Mouse (Mus musculus): ENCODE results near the gene Gm7137. TPM values are rescaled to one million over a fixed set of nuclear protein-coding genes. Genes with fewer than 3 reads are reported as not detected.
"Not testable (repeated sequence)": the region's sequence is repeated elsewhere in the genome, so short reads cannot be mapped to it uniquely, and the experiment has no call there.

Gene Gm7137
- polyA plus RNA-seq, 1 experiment from 2014 or later = not detected

- no peak within 1 kb of the TSS for H3K27ac ChIP-seq
- WGBS = 41% methylated on average over 2 of the region's 2 CpGs
- no peaks in the 10 kb centered on the region for H3K9me3 ChIP-seq
- H3K4me2 ChIP-seq = no peak within 1 kb of the TSS
- no peaks in the 10 kb centered on the region for H3K36me3 ChIP-seq
- H3K4me1 ChIP-seq = no peaks in the 10 kb centered on the region
- H3K4me3 ChIP-seq = no peak within 1 kb of the TSS
- no peaks in the 10 kb centered on the region for H3K27me3 ChIP-seq
- no peak for ATAC-seq (ENCODE audit: borderline replicate concordance, extremely low read depth, low FRiP score, low TSS enrichment)
- no peak within 1 kb of the TSS for H3K9ac ChIP-seq
Measured at GRCm38 (mm10) chr10:77794976-77795375, 7.0 kb upstream of the Gm7137 start, which contains the start of gene Gm9639. Gene Gm9639 (minus strand): TSS chr10:77795076.

- no peak overlapping the region for H3K27ac ChIP-seq
- no peak overlapping the region for H3K4me2 ChIP-seq
- ATAC-seq (ENCODE audit: borderline replicate concordance, extremely low read depth, low FRiP score, low TSS enrichment) = no peak
- H3K4me3 ChIP-seq = no peak overlapping the region
- no peaks in the 10 kb centered on the region for H3K9me3 ChIP-seq
- H3K9ac ChIP-seq = no peak overlapping the region
- H3K4me1 ChIP-seq = no peaks in the 10 kb centered on the region
- 79% methylated on average over 2 of the region's 2 CpGs for WGBS
- H3K27me3 ChIP-seq = no peaks in the 10 kb centered on the region
- no peaks in the 10 kb centered on the region for H3K36me3 ChIP-seq
Measured at GRCm38 (mm10) chr10:77788621-77789020, 621 bp upstream of the Gm7137 start.

GRCm38 (mm10) chr10:77783396-77783795 lies 4.6 kb downstream of the Gm7137 start:
- H3K27me3 ChIP-seq; H3K4me1 ChIP-seq; H3K27ac ChIP-seq; H3K4me3 ChIP-seq; ATAC-seq (ENCODE audit: borderline replicate concordance, extremely low read depth, low FRiP score, low TSS enrichment); H3K36me3 ChIP-seq; H3K9me3 ChIP-seq; H3K9ac ChIP-seq; H3K4me2 ChIP-seq: not testable (repeated sequence)
- 83% methylated on average over 3 of the region's 3 CpGs for WGBS

- WGBS = 60% methylated on average over 1 of the region's 1 CpGs
- H3K27me3 ChIP-seq; H3K9me3 ChIP-seq; H3K27ac ChIP-seq; H3K4me2 ChIP-seq; H3K4me1 ChIP-seq; H3K36me3 ChIP-seq; ATAC-seq (ENCODE audit: borderline replicate concordance, extremely low read depth, low FRiP score, low TSS enrichment); H3K9ac ChIP-seq; H3K4me3 ChIP-seq: not testable (repeated sequence)
Measured at GRCm38 (mm10) chr10:77782442-77782841, 5.6 kb downstream of the Gm7137 start, which contains the start of gene Gm3250. Gene Gm3250 (minus strand): TSS chr10:77782542.

GRCm38 (mm10) chr10:77776844-77777243 lies 11.2 kb downstream of the Gm7137 start, which contains the start of gene Gm7138:
Gene Gm7138 (minus strand): TSS chr10:77776944.
- not testable (repeated sequence) for H3K9me3 ChIP-seq; H3K4me1 ChIP-seq; H3K4me3 ChIP-seq; H3K27me3 ChIP-seq; H3K9ac ChIP-seq; H3K27ac ChIP-seq; H3K36me3 ChIP-seq; ATAC-seq (ENCODE audit: borderline replicate concordance, extremely low read depth, low FRiP score, low TSS enrichment); H3K4me2 ChIP-seq
- WGBS = 59% methylated on average over 1 of the region's 1 CpGs

- not testable (repeated sequence) for H3K4me2 ChIP-seq; H3K36me3 ChIP-seq; ATAC-seq (ENCODE audit: borderline replicate concordance, extremely low read depth, low FRiP score, low TSS enrichment); H3K27ac ChIP-seq; H3K27me3 ChIP-seq; H3K4me1 ChIP-seq; H3K9me3 ChIP-seq; H3K4me3 ChIP-seq; H3K9ac ChIP-seq
- 74% methylated on average over 3 of the region's 3 CpGs for WGBS
Measured at GRCm38 (mm10) chr10:77772142-77772541, 15.9 kb downstream of the Gm7137 start.

- not testable (repeated sequence) for H3K4me3 ChIP-seq; H3K27me3 ChIP-seq; H3K9ac ChIP-seq; H3K4me1 ChIP-seq; H3K9me3 ChIP-seq; H3K4me2 ChIP-seq; H3K27ac ChIP-seq; H3K36me3 ChIP-seq; ATAC-seq (ENCODE audit: borderline replicate concordance, extremely low read depth, low FRiP score, low TSS enrichment)
- no CpG with 5 or more reads among the region's 1 CpGs for WGBS
Measured at GRCm38 (mm10) chr10:77771225-77771624, 16.8 kb downstream of the Gm7137 start, which contains the start of gene Gm3238. Gene Gm3238 (minus strand): TSS chr10:77771325.

GRCm38 (mm10) chr10:77769727-77770126 lies 18.3 kb downstream of the Gm7137 start:
- Histone ChIP-seq H3K4me2 (no peak overlapping the region), H3K27me3 (no peaks in the 10 kb centered on the region), H3K4me1 (no peaks in the 10 kb centered on the region), H3K36me3 (no peaks in the 10 kb centered on the region), H3K4me3 (no peak overlapping the region), H3K9ac (no peak overlapping the region), H3K27ac (no peak overlapping the region), H3K9me3 (no peaks in the 10 kb centered on the region)
- ATAC-seq (ENCODE audit: borderline replicate concordance, extremely low read depth, low FRiP score, low TSS enrichment) = no peak
- 72% methylated on average over 1 of the region's 1 CpGs for WGBS

GRCm38 (mm10) chr10:77759582-77759981 lies 28.4 kb downstream of the Gm7137 start, which contains the start of gene Gm3233:
Gene Gm3233 (minus strand): TSS chr10:77759682.
- 50% methylated on average over 1 of the region's 1 CpGs for WGBS
- not testable (repeated sequence) for H3K4me1 ChIP-seq; H3K9me3 ChIP-seq; H3K4me3 ChIP-seq; H3K36me3 ChIP-seq; H3K4me2 ChIP-seq; H3K27me3 ChIP-seq; H3K9ac ChIP-seq; ATAC-seq (ENCODE audit: borderline replicate concordance, extremely low read depth, low FRiP score, low TSS enrichment); H3K27ac ChIP-seq

- Histone ChIP-seq H3K27ac (no peak overlapping the region), H3K36me3 (no peaks in the 10 kb centered on the region), H3K4me2 (no peak overlapping the region), H3K9ac (no peak overlapping the region), H3K4me1 (no peaks in the 10 kb centered on the region), H3K4me3 (no peak overlapping the region), H3K9me3 (no peaks in the 10 kb centered on the region), H3K27me3 (no peaks in the 10 kb centered on the region)
- ATAC-seq (ENCODE audit: borderline replicate concordance, extremely low read depth, low FRiP score, low TSS enrichment) = no peak
Measured at GRCm38 (mm10) chr10:77753448-77753847, 34.6 kb downstream of the Gm7137 start.

- WGBS = 46% methylated on average over 3 of the region's 3 CpGs
- H3K27ac ChIP-seq; ATAC-seq (ENCODE audit: borderline replicate concordance, extremely low read depth, low FRiP score, low TSS enrichment); H3K9ac ChIP-seq; H3K36me3 ChIP-seq; H3K4me2 ChIP-seq; H3K9me3 ChIP-seq; H3K27me3 ChIP-seq; H3K4me1 ChIP-seq; H3K4me3 ChIP-seq: not testable (repeated sequence)
Measured at GRCm38 (mm10) chr10:77752312-77752711, 35.7 kb downstream of the Gm7137 start.

- H3K4me3 ChIP-seq; H3K9ac ChIP-seq; ATAC-seq (ENCODE audit: borderline replicate concordance, extremely low read depth, low FRiP score, low TSS enrichment); H3K4me1 ChIP-seq; H3K4me2 ChIP-seq; H3K9me3 ChIP-seq; H3K36me3 ChIP-seq; H3K27me3 ChIP-seq; H3K27ac ChIP-seq: not testable (repeated sequence)
- WGBS = 50% methylated on average over 1 of the region's 1 CpGs
Measured at GRCm38 (mm10) chr10:77751254-77751653, 36.7 kb downstream of the Gm7137 start, which contains the start of gene Gm9736. Gene Gm9736 (minus strand): TSS chr10:77751354.

- H3K4me3 ChIP-seq; H3K36me3 ChIP-seq; H3K9ac ChIP-seq; H3K27ac ChIP-seq; H3K4me1 ChIP-seq; H3K27me3 ChIP-seq; ATAC-seq (ENCODE audit: borderline replicate concordance, extremely low read depth, low FRiP score, low TSS enrichment); H3K9me3 ChIP-seq; H3K4me2 ChIP-seq: not testable (repeated sequence)
- 70% methylated on average over 1 of the region's 1 CpGs for WGBS
Measured at GRCm38 (mm10) chr10:77750686-77751085, 37.3 kb downstream of the Gm7137 start.
